Mouse (Mus musculus) myocyte (in vitro differentiated cells): ENCODE measurements at regions not wholly inside any gene's neighbourhood (a gene's known extent, or its start where the extent isn't known, plus 50 kb on each side); places are given as distances from the start of the nearest gene placed in this dataset.

Experiments
- CEBPB ChIP-seq: IDR thresholded peaks from 2 replicates; pipeline ENCODE4 v1.6.1; 2011; ENCODE audit warnings: mild to moderate bottlenecking, moderate library complexity; ENCODE audit not compliant: poor library complexity, insufficient read depth, severe bottlenecking
- MAX ChIP-seq: IDR thresholded peaks from one replicate; pipeline ENCODE4 v1.6.1; 2011; ENCODE audit warnings: low read depth, mild to moderate bottlenecking, control low read depth
- MYOD1 ChIP-seq, 3 experiments: IDR thresholded peaks; one replicate each; pipeline ENCODE4 v1.6.1; 2011; ENCODE audit warnings: control low read depth in 2 of 3, low read depth in 2 of 3, mild to moderate bottlenecking in 2 of 3, moderate library complexity in 1 of 3; ENCODE audit not compliant: insufficient read length in 2 of 3, control insufficient read depth in 1 of 3
- MYOG ChIP-seq, 3 experiments: IDR thresholded peaks; one replicate each; pipeline ENCODE4 v1.6.1; 2011; ENCODE audit warnings: control low read depth in 2 of 3, low read depth in 2 of 3, mild to moderate bottlenecking in 2 of 3; ENCODE audit not compliant: insufficient read length in 2 of 3, control insufficient read depth in 1 of 3, insufficient read depth in 1 of 3
- POLR2A ChIP-seq: IDR thresholded peaks from one replicate; pipeline ENCODE4 v1.6.1; 2011; ENCODE audit warnings: low read depth, mild to moderate bottlenecking, control low read depth, moderate library complexity; ENCODE audit not compliant: insufficient read length
- REST ChIP-seq: IDR thresholded peaks from one replicate; pipeline ENCODE4 v1.6.1; 2011; ENCODE audit warnings: mild to moderate bottlenecking, control low read depth, moderate library complexity; ENCODE audit not compliant: insufficient read depth, insufficient read length
- TCF12 ChIP-seq: IDR thresholded peaks from one replicate; pipeline ENCODE4 v1.6.1; 2011; ENCODE audit warnings: mild to moderate bottlenecking, control low read depth; ENCODE audit not compliant: poor library complexity, insufficient read depth, severe bottlenecking
- TCF3 ChIP-seq: IDR thresholded peaks from one replicate; pipeline ENCODE4 v1.6.1; 2011; ENCODE audit warnings: low read depth, control low read depth; ENCODE audit not compliant: insufficient read length
- USF1 ChIP-seq: IDR thresholded peaks from one replicate; pipeline ENCODE4 v1.6.1; 2011; ENCODE audit warnings: low read depth, mild to moderate bottlenecking, control low read depth, moderate library complexity

- no peak for TF ChIP-seq MYOD1 (IDR thresholded peaks at IDR 0.05; ENCODE audit: control insufficient read depth in 1 of 3, insufficient read length in 2 of 3, low read depth in 2 of 3)
- TF ChIP-seq TCF3 = no peak
- TF ChIP-seq POLR2A = no peak
- TF ChIP-seq REST = no peak
- no peak for TF ChIP-seq USF1
- TF ChIP-seq TCF12 = no peak
- TF ChIP-seq MYOG (IDR thresholded peaks at IDR 0.05; ENCODE audit: control insufficient read depth in 1 of 3, insufficient read depth in 1 of 3, insufficient read length in 2 of 3, low read depth in 2 of 3) = no peak
- no peak for TF ChIP-seq MAX
- no peak for TF ChIP-seq CEBPB
Measured at GRCm38 (mm10) chr13:99814033-99814556, 86.8 kb downstream of the Cartpt start.
